Mouse (Mus musculus): ENCODE results near the gene Evl.

GRCm38 (mm10) chr12:108653358-108654335 lies 99.1 kb downstream of the Evl start:
- TF ChIP-seq TCF12 (IDR thresholded peaks at IDR 0.05; ENCODE audit: insufficient read depth, poor library complexity, severe bottlenecking) (no peak), POLR2A (IDR thresholded peaks at IDR 0.05; ENCODE audit: insufficient read length, low read depth) (no peak), E2F4 (IDR thresholded peaks at IDR 0.05; ENCODE audit: insufficient read depth) (no peak), MYOG (IDR thresholded peaks at IDR 0.05; ENCODE audit: control insufficient read depth in 1 of 3, insufficient read depth in 1 of 3, insufficient read length in 2 of 3, low read depth in 2 of 3) (no peak)
